ENCODE assay signal across 16 mouse cellular contexts in the genomic region with DNA sequence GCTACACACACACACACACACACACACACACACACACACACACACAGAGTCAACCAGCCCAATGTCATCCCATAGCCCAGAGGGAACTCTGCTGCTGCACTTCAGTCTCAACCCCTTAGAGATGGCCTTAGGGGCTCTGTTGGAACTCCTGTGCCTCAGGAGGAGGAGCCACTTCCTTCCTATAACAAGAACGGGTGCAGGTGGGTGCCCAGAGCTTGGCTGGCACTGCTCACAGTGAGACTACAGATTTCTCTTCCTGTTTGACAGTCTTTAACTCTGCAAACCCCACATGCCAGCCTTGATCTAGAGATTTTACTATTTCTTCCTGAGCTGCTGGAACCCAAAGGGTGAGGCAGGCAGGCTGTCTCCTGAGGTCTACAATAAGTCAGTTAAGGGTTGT. TPM values are rescaled to one million over a fixed set of nuclear protein-coding genes. Genes with fewer than 3 reads are reported as not detected.
A peak's percentile ranks its signal among the peaks of the same experiment; 100 is the strongest.
DNase-seq lines count a peak whose midpoint lies in the region; ATAC-seq lines count a peak whose summit lies in the region.
"Had no signal": no experiment of that assay in that cellular context is flagged by ENCODE, and none has a peak within 500 bp of the region (broad histone marks: within the 10 kb centered on the region; RNA-seq: fewer than 3 reads in every experiment).

No protein-coding gene starts in this region.

- 0 out of 2 replicates have a peak overlapping the region, but pooled peaks have one; percentile 2 for H3K4me2 ChIP-seq in intestine, embryonic 14.5 days (ENCODE audit: low read length)
- no peak overlapping the region for H3K4me2 ChIP-seq in intestine, embryonic 16.5 days (ENCODE audit: low read depth, low read length)

- DNase-seq in intestine, embryonic 14.5 days (ENCODE audit: low spot score), result no peak
- DNase-seq in A20 (ENCODE audit: low read depth, low spot score), result peak; percentile 84
- DNase-seq in thymus, adult 18-20 months, result peak; percentile 56 to 67
- DNase-seq in limb, embryonic 10.5 days (ENCODE audit: low spot score), result no peak
- no peak for DNase-seq in heart, embryonic 10.5 days (ENCODE audit: low spot score)
- no peak for DNase-seq in cerebellum, postnatal 14 days
- DNase-seq: cerebellum, adult 11-12 months; gastrocnemius, postnatal 36 days; right cerebral cortex, adult 18-20 months had no signal

- H3K27ac ChIP-seq in intestine, embryonic 14.5 days (ENCODE audit: low read depth), result no peak overlapping the region
- H3K27ac ChIP-seq in intestine, embryonic 16.5 days (ENCODE audit: low read length), result no peak overlapping the region
- no peak overlapping the region for H3K27ac ChIP-seq in limb, embryonic 10.5 days
- H3K27ac ChIP-seq in heart, embryonic 10.5 days, result no peak overlapping the region; the same call in 1 of the 2 replicates
- H3K27ac ChIP-seq: hindbrain, embryonic 14.5 days; kidney, embryonic 15.5 days; macrophage; midbrain, embryonic 15.5 days; neural tube, embryonic 13.5 days had no signal

- no peak for ATAC-seq in intestine, embryonic 14.5 days (replicated peaks; ENCODE audit: low FRiP score, low TSS enrichment, low read depth)
- no peak for ATAC-seq in intestine, embryonic 16.5 days
- 0 out of 2 replicates have a peak, but pooled peaks have one; percentile 6 for ATAC-seq in common myeloid progenitor, adult 5-6 weeks (replicated peaks; ENCODE audit: low read depth, poor library complexity, severe bottlenecking)
- ATAC-seq: midbrain, embryonic 15.5 days had no signal

- no peaks in the 10 kb centered on the region for H3K9me3 ChIP-seq in intestine, embryonic 14.5 days (ENCODE audit: control insufficient read depth, low read length)
- no peaks in the 10 kb centered on the region for H3K9me3 ChIP-seq in intestine, embryonic 16.5 days (ENCODE audit: control insufficient read depth, low read length)
- no peaks in the 10 kb centered on the region for H3K9me3 ChIP-seq in limb, embryonic 10.5 days (replicated peaks)
- no peaks in the 10 kb centered on the region for H3K9me3 ChIP-seq in heart, embryonic 10.5 days
- H3K9me3 ChIP-seq: kidney, embryonic 15.5 days; midbrain, embryonic 15.5 days; neural tube, embryonic 13.5 days had no signal

- 0 out of 2 replicates have a peak, but pooled peaks cover 3% of the 10 kb centered on the region for H3K27me3 ChIP-seq in intestine, embryonic 14.5 days (replicated peaks; ENCODE audit: control insufficient read depth, insufficient read depth, low read length)
- H3K27me3 ChIP-seq in intestine, embryonic 16.5 days (replicated peaks; ENCODE audit: control insufficient read depth, insufficient read depth, low read length), result no peaks in the 10 kb centered on the region
- peaks cover 70% of the 10 kb centered on the region for H3K27me3 ChIP-seq in limb, embryonic 10.5 days (ENCODE audit: low read depth, poor library complexity, severe bottlenecking)
- peaks cover 29% of the 10 kb centered on the region for H3K27me3 ChIP-seq in heart, embryonic 10.5 days (ENCODE audit: insufficient read depth, poor library complexity, severe bottlenecking)

- no peak overlapping the region for H3K9ac ChIP-seq in intestine, embryonic 14.5 days (ENCODE audit: low read length)
- H3K9ac ChIP-seq in intestine, embryonic 16.5 days (ENCODE audit: low read depth, low read length), result no peak overlapping the region
- H3K9ac ChIP-seq: hindbrain, embryonic 14.5 days; kidney, embryonic 15.5 days; midbrain, embryonic 15.5 days; neural tube, embryonic 13.5 days had no signal

- 65% methylated on average over 1 of the region's 1 CpGs for WGBS in intestine, embryonic 14.5 days
- WGBS in intestine, embryonic 16.5 days, result 55% methylated on average over 1 of the region's 1 CpGs
- WGBS in limb, embryonic 10.5 days, result 37% methylated on average over 1 of the region's 1 CpGs
- WGBS in heart, embryonic 10.5 days, result 54% methylated on average over 1 of the region's 1 CpGs

- no peak overlapping the region for H3K4me3 ChIP-seq in intestine, embryonic 14.5 days (ENCODE audit: low read depth, low read length)
- no peak overlapping the region for H3K4me3 ChIP-seq in intestine, embryonic 16.5 days (ENCODE audit: low read length)
- no peak overlapping the region for H3K4me3 ChIP-seq in limb, embryonic 10.5 days
- H3K4me3 ChIP-seq in heart, embryonic 10.5 days, result no peak overlapping the region
- H3K4me3 ChIP-seq: kidney, embryonic 15.5 days; neural tube, embryonic 13.5 days had no signal

- no peaks in the 10 kb centered on the region for H3K36me3 ChIP-seq in intestine, embryonic 14.5 days (ENCODE audit: control insufficient read depth, insufficient read depth, low read length)
- H3K36me3 ChIP-seq in intestine, embryonic 16.5 days (ENCODE audit: control insufficient read depth, insufficient read depth, low read length), result no peaks in the 10 kb centered on the region
- no peaks in the 10 kb centered on the region for H3K36me3 ChIP-seq in limb, embryonic 10.5 days
- no peaks in the 10 kb centered on the region for H3K36me3 ChIP-seq in heart, embryonic 10.5 days
- H3K36me3 ChIP-seq: kidney, embryonic 15.5 days; midbrain, embryonic 15.5 days; neural tube, embryonic 13.5 days had no signal

- peaks cover 22% of the 10 kb centered on the region for H3K4me1 ChIP-seq in intestine, embryonic 14.5 days (replicated peaks; ENCODE audit: control insufficient read depth, insufficient read depth, low read length)
- peaks cover 16% of the 10 kb centered on the region for H3K4me1 ChIP-seq in intestine, embryonic 16.5 days (ENCODE audit: control insufficient read depth, insufficient read depth, low read length)
- H3K4me1 ChIP-seq in limb, embryonic 10.5 days, result peaks cover 31% of the 10 kb centered on the region
- H3K4me1 ChIP-seq in heart, embryonic 10.5 days, result peaks cover 63% of the 10 kb centered on the region

RNA-seq across cellular contexts. Expression of gene Tbc1d1, which starts 1.8 kb away (rescaled TPM):
- 41.3 and 44.9 TPM in 2 replicates for polyA plus RNA-seq in intestine, embryonic 14.5 days (2014; fragmentation: Nextera tagmentation; extraction: Ambion mirVana)
- 32.3 and 38.5 TPM in 2 replicates for polyA plus RNA-seq in intestine, embryonic 16.5 days (2015; fragmentation: Nextera tagmentation; extraction: Ambion mirVana)
- 18.0 and 33.9 TPM in 2 replicates for total RNA-seq in common myeloid progenitor, adult 5-6 weeks (2017)
- polyA plus RNA-seq in limb, embryonic 10.5 days (2016; fragmentation: Nextera tagmentation; extraction: Ambion mirVana), result 31.8 and 35.0 TPM in 2 replicates
- polyA plus RNA-seq in heart, embryonic 10.5 days (2016; fragmentation: Nextera tagmentation; extraction: Ambion mirVana), result 38.3 and 44.2 TPM in 2 replicates

Comparison
In these comparisons a context has a peak if more than half of its experiments do, and no peak if none do; other contexts are left out.
1. DNase-seq: peak in A20 (single experiment) and thymus, adult 18-20 months (2 of 2); none in intestine, embryonic 14.5 days (single experiment), limb, embryonic 10.5 days (single experiment), heart, embryonic 10.5 days (single experiment) and cerebellum, postnatal 14 days (0 of 2).